Mouse (Mus musculus) forebrain, embryonic 16.5 days (tissue): ENCODE data around the gene Tmem214. TPM values are rescaled to one million over a fixed set of nuclear protein-coding genes. Genes with fewer than 3 reads are reported as not detected.
A peak's percentile ranks its signal among the peaks of the same experiment; 100 is the strongest.

Experiments
- ATAC-seq: fragments of 200-750 bp; cut with Nextera tagmentation; 2 replicates; pipeline ENCODE4 v1.8.0; 2017; ENCODE audit warnings: mild to moderate bottlenecking, moderate library complexity
- H3K27ac ChIP-seq: fragments of 300-500 bp; sonication (generic); 2 replicates; pipeline ENCODE4 v1.5.1; 2014; ENCODE audit warnings: low read length, control low read depth
- H3K27me3 ChIP-seq: fragments of 300-500 bp; sonication (generic); replicated peaks from 2 replicates; pipeline ENCODE4 v1.6.1; 2014; ENCODE audit warnings: low read length; ENCODE audit not compliant: control insufficient read depth, insufficient read depth
- H3K36me3 ChIP-seq: fragments of 300-500 bp; sonication (generic); 2 replicates; pipeline ENCODE4 v1.6.1; 2014; ENCODE audit not compliant: control insufficient read depth, insufficient read depth
- H3K4me1 ChIP-seq: fragments of 300-500 bp; sonication (generic); replicated peaks from 2 replicates; pipeline ENCODE4 v1.6.1; 2014; ENCODE audit warnings: low read length; ENCODE audit not compliant: control insufficient read depth, insufficient read depth
- H3K4me2 ChIP-seq: fragments of 300-500 bp; sonication (generic); 2 replicates; pipeline ENCODE4 v1.6.1; 2014; ENCODE audit warnings: mild to moderate bottlenecking, low read length, control low read depth
- H3K4me3 ChIP-seq: fragments of 300-500 bp; sonication (generic); replicated peaks from 2 replicates; pipeline ENCODE4 v1.5.1; 2014; ENCODE audit warnings: mild to moderate bottlenecking, low read length, control low read depth
- H3K9ac ChIP-seq: fragments of 300-500 bp; sonication (generic); replicated peaks from 2 replicates; pipeline ENCODE4 v1.6.1; 2014; ENCODE audit warnings: low read depth, low read length, control low read depth
- H3K9me3 ChIP-seq: fragments of 300-500 bp; sonication (generic); 2 replicates; pipeline ENCODE4 v1.6.1; 2016; ENCODE audit warnings: low read length; ENCODE audit not compliant: control insufficient read depth
- WGBS: fragments of 180-500 bp; shearing (Covaris S2); extraction: QIAGEN DNeasy Blood & Tissue Kit; methylation state at CpG from one replicate; pipeline ENCODE4 v1.1.7; 2014; 5-methylcytosine and 5-hydroxymethylcytosine counted together
- polyA plus RNA-seq: library from polyadenylated mRNA; unstranded; fragments of >200 nt; fragmentation: Nextera tagmentation; extraction: Ambion mirVana; gene quantifications from 2 replicates; pipeline ENCODE4 v1.2.1, GENCODE M21; 2015

The Tmem214 gene
- polyA plus RNA-seq, 1 experiment from 2014 or later: 50.6 TPM

- H3K4me1 ChIP-seq: peaks cover 18% of the 10 kb centered on the region
- H3K9me3 ChIP-seq: no peaks in the 10 kb centered on the region
- no peaks in the 10 kb centered on the region for H3K27me3 ChIP-seq
- H3K4me2 ChIP-seq: peak overlapping the region; percentile 34
- WGBS: 2% methylated on average over 7 of the region's 7 CpGs
- H3K27ac ChIP-seq: peak overlapping the region; percentile 78
- H3K9ac ChIP-seq: no peak overlapping the region
- H3K4me3 ChIP-seq: no peak overlapping the region
- no peaks in the 10 kb centered on the region for H3K36me3 ChIP-seq
- ATAC-seq: peak; percentile 93
These were observed 48.2 kb downstream of the Tmem214 start for GRCm38 (mm10) chr5:30915974-30916433.

GRCm38 (mm10) chr5:30916841-30917240, 49.0 kb downstream of the Tmem214 start:
- Histone ChIP-seq H3K4me3 (no peak overlapping the region), H3K9ac (no peak overlapping the region), H3K4me1 (peaks cover 26% of the 10 kb centered on the region), H3K9me3 (no peaks in the 10 kb centered on the region), H3K27ac (no peak overlapping the region), H3K4me2 (no peak overlapping the region), H3K36me3 (no peaks in the 10 kb centered on the region), H3K27me3 (no peaks in the 10 kb centered on the region)
- WGBS: 93% methylated on average over 9 of the region's 9 CpGs
- no peak for ATAC-seq

DNA sequence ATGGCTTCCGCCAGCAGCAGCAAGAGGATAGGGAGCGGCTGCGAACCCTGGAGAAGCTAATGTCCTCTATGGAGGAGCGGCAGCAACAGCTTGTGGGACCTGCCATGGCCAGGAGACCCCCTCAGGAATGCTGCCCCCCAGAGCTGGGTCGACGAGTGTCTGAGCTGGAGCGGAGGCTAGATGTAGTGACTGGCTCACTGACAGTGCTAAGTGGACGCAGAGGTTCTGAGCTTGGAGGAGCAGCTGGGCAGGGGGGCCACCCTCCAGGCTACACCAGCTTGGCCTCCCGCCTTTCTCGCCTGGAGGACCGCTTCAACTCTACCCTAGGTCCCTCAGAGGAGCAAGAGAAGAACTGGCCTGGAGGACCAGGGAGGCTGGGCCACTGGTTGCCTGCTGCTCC, 49.5 kb downstream of the Tmem214 start:
- Histone ChIP-seq H3K9ac (no peak overlapping the region), H3K9me3 (no peaks in the 10 kb centered on the region), H3K4me3 (no peak overlapping the region), H3K27me3 (no peaks in the 10 kb centered on the region), H3K4me1 (peaks cover 27% of the 10 kb centered on the region), H3K4me2 (no peak overlapping the region), H3K36me3 (no peaks in the 10 kb centered on the region), H3K27ac (no peak overlapping the region)
- WGBS: 92% methylated on average over 11 of the region's 11 CpGs
- ATAC-seq: no peak

- ATAC-seq: no peak
- no peak overlapping the region for H3K9ac ChIP-seq
- no peak overlapping the region for H3K4me3 ChIP-seq
- 85% methylated on average over 31 of the region's 31 CpGs for WGBS
- H3K36me3 ChIP-seq: no peaks in the 10 kb centered on the region
- H3K4me2 ChIP-seq: no peak overlapping the region
- H3K9me3 ChIP-seq: no peaks in the 10 kb centered on the region
- H3K27ac ChIP-seq: no peak overlapping the region
- H3K4me1 ChIP-seq: peaks cover 28% of the 10 kb centered on the region
- no peaks in the 10 kb centered on the region for H3K27me3 ChIP-seq
These were observed 50.3 kb downstream of the Tmem214 start for GRCm38 (mm10) chr5:30917891-30918670.

- H3K36me3 ChIP-seq: no peaks in the 10 kb centered on the region
- H3K4me2 ChIP-seq: no peak overlapping the region
- no peaks in the 10 kb centered on the region for H3K27me3 ChIP-seq
- 76% methylated on average over 8 of the region's 8 CpGs for WGBS
- no peak for ATAC-seq
- no peak overlapping the region for H3K4me3 ChIP-seq
- H3K9ac ChIP-seq: no peak overlapping the region
- no peak overlapping the region for H3K27ac ChIP-seq
- H3K9me3 ChIP-seq: no peaks in the 10 kb centered on the region
- H3K4me1 ChIP-seq: peaks cover 26% of the 10 kb centered on the region
These were observed 50.9 kb downstream of the Tmem214 start for GRCm38 (mm10) chr5:30918691-30919090.

DNA sequence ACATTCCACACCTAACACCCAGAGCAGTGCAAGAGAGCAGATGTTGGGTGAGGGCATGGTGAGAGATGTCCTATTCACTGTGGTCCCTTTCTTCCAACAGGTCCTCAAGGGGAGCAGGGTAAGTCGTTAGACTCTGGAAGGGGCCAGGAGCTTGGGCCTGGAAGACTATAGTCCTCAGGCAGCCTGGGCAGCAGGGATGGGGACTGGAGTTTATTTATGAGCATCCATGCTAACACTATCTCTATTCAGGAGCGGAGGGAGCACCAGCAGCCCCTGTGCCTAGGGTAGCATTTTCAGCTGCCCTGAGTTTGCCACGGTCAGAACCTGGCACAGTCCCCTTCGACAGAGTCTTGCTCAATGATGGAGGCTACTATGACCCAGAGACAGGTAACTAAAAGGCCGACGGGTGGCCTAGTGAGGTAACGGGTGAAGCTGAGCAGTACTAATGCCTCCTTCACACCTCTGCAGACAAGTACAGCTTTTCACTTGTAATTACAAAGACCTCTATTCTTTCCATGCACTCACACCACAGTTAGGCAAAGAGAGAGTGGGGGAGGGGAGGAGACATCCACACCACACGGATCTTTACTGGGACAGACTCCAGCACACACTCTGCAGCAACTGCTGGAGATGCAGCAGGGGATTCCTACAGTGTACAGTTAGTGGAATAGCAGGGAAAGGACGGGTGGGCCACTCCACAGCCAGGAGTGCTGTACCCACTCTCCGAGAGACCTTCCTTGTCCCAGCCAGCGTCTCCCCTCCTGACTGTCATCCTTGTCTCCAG, 52.2 kb downstream of the Tmem214 start:
- Histone ChIP-seq H3K27ac (no peak overlapping the region; the same call in 1 of the 2 replicates), H3K27me3 (no peaks in the 10 kb centered on the region), H3K4me3 (no peak overlapping the region), H3K9ac (no peak overlapping the region), H3K36me3 (no peaks in the 10 kb centered on the region), H3K4me1 (peaks cover 26% of the 10 kb centered on the region), H3K9me3 (no peaks in the 10 kb centered on the region), H3K4me2 (no peak overlapping the region)
- WGBS: 56% methylated on average over 11 of the region's 11 CpGs
- ATAC-seq: no peak

- H3K9ac ChIP-seq: no peak overlapping the region
- ATAC-seq: no peak; the same call in 1 of the 2 replicates
- 62% methylated on average over 19 of the region's 19 CpGs for WGBS
These were observed 52.8 kb downstream of the Tmem214 start for GRCm38 (mm10) chr5:30920621-30921020.

DNA sequence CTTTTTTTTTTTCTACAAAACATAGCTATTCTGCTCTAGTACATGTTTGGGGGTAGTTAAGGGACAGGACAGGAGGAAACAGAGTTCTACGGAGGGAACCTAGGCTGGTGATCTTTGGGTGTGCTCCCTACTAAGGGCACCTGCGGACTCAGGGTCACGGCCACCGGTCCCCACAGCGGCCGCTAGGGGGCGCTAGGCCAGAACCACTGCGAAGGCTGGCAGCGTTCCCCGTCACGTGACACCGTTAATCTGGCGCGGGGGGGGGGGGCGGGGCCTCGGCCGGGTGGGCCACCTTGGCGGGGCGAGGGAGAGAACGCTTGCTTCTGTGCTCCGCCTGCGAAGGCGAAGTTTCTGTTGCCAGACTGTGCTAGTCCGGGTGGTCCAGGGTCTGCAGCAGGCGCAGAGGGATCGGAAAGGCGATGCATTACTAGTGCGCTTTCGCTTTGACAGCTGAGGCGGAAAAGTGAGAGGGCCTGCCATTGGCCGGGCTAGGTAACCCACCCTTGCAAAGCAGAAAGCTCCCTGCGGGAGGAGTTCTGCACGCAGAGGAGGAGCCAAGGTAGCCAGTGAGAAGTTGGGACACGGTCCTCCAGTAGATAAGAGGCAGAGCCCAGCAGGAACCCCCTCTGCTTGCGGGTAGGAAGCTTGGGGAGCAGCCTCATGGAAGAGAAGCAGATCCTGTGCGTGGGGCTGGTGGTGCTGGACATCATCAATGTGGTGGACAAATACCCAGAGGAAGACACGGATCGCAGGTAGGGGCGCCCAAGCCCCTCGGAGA, 53.6 kb downstream of the Tmem214 start, which contains the start of gene Khk:
Gene Khk (plus strand): TSS at position 176 of the 778 bp plus-strand sequence.
- under 1% methylated on average over 40 of the region's 40 CpGs for WGBS
- Histone ChIP-seq H3K4me1 (peaks cover 22% of the 10 kb centered on the region), H3K27me3 (no peaks in the 10 kb centered on the region), H3K36me3 (no peaks in the 10 kb centered on the region), H3K9me3 (no peaks in the 10 kb centered on the region), H3K9ac (peak within 1 kb of the TSS; percentile 57), H3K4me3 (peak within 1 kb of the TSS; percentile 51), H3K4me2 (peak within 1 kb of the TSS; percentile 62), H3K27ac (no peak within 1 kb of the TSS)
- peak; percentile 76 for ATAC-seq

More at GRCm38 (mm10) chr5:30920621-30921020, 52.8 kb downstream of the Tmem214 start:
- no peak overlapping the region for H3K27ac ChIP-seq
- no peaks in the 10 kb centered on the region for H3K36me3 ChIP-seq
- peaks cover 26% of the 10 kb centered on the region for H3K4me1 ChIP-seq
- H3K27me3 ChIP-seq: no peaks in the 10 kb centered on the region
- H3K4me2 ChIP-seq: no peak overlapping the region
- H3K9me3 ChIP-seq: no peaks in the 10 kb centered on the region
- H3K4me3 ChIP-seq: no peak overlapping the region
